Mouse (Mus musculus) lung, postnatal 0 days (tissue): ENCODE measurements around the gene Itpka.

ENCODE experiments used
- CTCF ChIP-seq: IDR thresholded peaks from 2 replicates; pipeline ENCODE4 v1.5.1; 2016; ENCODE audit warnings: antibody characterized with exemption, mild to moderate bottlenecking
- EP300 ChIP-seq: IDR thresholded peaks from 2 replicates; pipeline ENCODE4 v1.6.1; 2016; ENCODE audit warnings: antibody characterized with exemption, mild to moderate bottlenecking, control low read depth

DNA sequence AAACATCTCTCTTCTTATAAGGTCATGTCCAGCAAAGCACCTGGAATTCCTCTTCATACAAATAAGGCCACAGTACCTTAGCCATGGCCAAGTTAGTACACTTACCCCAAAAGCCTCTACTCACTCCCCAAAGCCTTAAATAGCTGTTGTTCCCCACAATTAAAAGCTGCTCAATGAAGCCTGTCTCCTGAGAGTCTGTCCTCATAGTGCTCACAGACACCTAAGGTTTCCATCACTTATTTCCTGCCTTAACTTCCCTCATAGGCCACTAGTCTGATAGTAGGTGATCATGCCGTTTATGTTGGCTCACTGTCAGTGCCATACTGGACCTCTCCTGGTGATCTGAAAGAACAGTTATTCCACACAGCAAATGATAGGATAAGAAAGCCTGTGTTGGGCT lies 20.1 kb downstream of the Itpka start:
- TF ChIP-seq CTCF, result no peak
- no peak for TF ChIP-seq EP300
